Mouse (Mus musculus) heart, adult 11 months (tissue): ENCODE measurements at regions not wholly inside any gene's neighbourhood (a gene's known extent, or its start where the extent isn't known, plus 50 kb on each side); places are given as distances from the start of the nearest gene placed in this dataset.

ENCODE experiments used
- DNase-seq: peaks from one replicate; pipeline ENCODE4 v3.0.0; 2022

DNA sequence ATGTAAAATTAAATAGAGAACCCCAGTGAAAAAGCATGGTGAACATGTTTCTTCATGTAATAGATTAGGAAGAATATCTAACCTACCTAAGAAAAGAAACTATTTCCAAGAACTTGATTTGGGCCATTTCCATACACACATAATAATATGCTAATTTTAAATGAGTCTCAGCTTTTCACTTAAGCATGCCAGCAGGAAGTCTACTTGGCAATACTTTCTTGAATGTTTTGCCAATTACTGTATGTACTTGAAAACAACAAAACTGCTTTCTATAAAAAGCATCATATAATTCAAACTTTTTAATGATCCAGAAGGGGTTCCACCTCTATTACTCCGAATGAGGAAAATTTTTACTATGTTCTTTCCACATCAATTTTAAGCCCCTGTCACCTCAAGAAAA lies 1036.9 kb downstream of the Pcdh17 start:
- no peak for DNase-seq

DNA sequence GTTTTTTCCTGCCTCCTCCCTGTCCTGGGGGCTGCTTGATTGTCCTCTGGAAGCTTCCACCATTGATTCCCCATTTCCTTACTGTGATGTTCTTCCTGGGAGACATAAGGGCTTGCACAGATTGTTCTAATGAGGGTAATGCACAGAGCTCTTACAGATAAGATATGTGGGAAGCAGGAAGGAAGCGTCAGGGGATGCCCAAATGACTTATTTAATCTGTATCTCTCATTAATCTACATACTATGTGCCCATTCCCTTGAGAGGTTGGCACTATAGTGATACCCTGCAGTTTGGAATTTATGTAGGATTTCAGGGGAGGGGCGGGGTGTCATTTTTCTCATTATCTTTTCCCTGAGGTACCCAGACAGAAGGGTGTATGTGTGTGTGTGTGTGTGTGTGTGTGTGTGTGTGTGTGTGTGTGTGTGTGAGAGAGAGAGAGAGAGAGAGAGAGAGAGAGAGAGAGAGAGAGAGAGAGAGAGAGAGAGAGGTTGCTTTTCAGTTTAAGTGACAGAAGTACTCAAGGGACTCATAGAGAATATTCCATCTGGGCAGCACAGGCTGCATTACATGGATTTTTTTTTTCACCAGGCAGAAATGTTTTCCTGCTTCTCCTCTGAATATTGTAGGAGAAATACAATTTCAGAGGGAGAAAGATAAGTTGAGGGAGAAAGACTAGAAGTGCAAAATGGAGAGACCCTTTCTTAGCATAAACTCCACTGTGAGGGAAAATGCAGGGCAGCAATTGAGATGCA lies 1064.2 kb downstream of the Pcdh17 start:
- peak; percentile 6 for DNase-seq

DNA sequence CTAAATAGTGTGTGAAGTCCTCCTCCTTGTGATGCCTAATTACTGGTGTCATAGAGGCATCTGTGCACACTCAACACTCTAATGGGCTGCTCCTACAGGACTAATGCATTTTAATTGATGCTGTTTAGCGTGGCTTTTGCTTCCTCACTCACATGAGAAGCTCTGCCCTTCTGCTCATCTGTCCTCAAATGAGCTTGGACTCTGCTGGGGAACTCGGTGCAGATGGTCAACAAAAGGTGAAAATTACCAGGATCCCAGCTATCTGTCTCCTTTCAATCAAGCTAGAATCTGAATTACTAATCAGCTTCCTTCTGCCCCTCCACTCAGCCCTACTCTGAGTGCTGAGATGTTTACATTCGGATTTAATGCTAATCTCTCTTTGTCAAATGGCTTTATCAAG lies 1065.2 kb downstream of the Pcdh17 start:
- peak; percentile 48 for DNase-seq
